Mouse (Mus musculus): ENCODE results near the gene Pik3cb. TPM values are rescaled to one million over a fixed set of nuclear protein-coding genes. Genes with fewer than 3 reads are reported as not detected.

The Pik3cb gene
- 2.3 TPM for polyA plus RNA-seq (2017; shearing (Covaris generic))

DNA sequence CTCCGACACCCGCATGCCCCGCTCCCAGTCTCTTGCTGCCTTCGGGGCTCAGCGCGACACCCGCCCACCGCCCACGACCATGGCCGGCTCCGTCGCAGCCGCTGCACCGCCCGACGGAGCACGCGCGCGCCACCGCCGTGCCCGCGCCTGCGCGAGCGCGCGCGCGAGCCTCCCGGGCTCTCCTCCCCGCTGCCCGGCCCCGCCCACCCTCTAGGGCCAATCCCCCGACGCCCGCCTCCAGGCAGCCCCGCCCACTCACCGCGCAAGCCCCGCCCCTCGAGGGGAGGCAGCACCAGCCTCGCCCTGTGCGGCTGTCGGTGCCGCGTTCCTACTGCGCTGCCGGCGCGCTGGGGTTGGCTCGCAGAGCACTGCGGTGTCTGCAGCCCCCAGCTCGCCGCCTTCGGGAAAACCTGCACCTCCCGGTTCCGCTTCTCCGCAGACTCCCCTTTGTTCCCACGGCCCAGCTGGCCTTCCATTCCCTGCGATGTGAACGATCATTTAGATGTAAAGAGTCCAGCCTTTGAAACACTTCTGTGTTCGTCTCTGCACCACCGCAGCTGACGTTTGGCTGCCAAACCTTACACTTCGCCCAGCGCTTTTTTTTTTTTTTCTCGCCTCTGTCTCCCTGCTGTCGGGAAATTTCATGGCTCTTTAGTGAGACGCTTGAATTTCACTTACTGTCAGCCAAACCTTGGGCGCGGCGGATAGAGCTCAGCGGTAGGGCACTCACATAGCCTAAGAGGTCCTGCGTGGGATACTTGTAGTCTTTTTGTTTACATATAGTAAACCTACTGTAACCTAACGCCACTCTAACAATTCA lies at the start of gene Pik3cb:
TSS of gene Pik3cb (minus strand) at position 559 of the 820 bp plus-strand sequence.

DNA sequence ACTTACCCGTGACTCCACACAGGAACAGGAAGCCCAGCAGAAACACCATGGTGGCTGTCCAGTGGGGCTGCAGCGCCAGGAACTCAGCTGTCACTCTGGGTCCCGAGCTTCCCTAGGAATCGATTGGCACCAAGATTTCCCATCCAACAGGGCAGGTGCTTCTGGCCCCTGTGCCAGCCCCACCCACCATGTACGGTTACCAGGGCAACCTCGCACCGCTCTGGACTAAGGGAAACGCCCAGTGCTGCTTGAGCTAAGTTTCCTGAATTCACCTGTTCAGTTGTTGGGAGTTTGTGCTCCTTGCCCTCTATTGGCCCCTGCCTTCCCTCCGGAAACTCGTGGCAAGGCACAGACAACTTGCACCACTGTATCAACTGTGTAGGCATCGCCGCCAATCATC lies 104.8 kb downstream of the Pik3cb start, which contains the start of gene Gm1123:
TSS of gene Gm1123 (minus strand) at position 141 of the 400 bp plus-strand sequence.

Other genes with a start within 250 kb of the Pik3cb start
- not detected for gene 7420426K07Rik, start 237.5 kb downstream of the Pik3cb start, polyA plus RNA-seq (2017; shearing (Covaris generic))
- not detected for gene Foxl2, start 185.3 kb downstream of the Pik3cb start, polyA plus RNA-seq (2017; shearing (Covaris generic))
- gene Faim, start 154.2 kb downstream of the Pik3cb start, polyA plus RNA-seq (2017; shearing (Covaris generic)) = 82.1 TPM
- 1.2 TPM for gene Gm1123, start 104.9 kb downstream of the Pik3cb start, polyA plus RNA-seq (2017; shearing (Covaris generic))
- not detected for gene Faiml, start 96.6 kb upstream of the Pik3cb start, polyA plus RNA-seq (2017; shearing (Covaris generic))
- gene Cep70, start 102.7 kb upstream of the Pik3cb start, polyA plus RNA-seq (2017; shearing (Covaris generic)) = 17.3 TPM
- not detected for gene Esyt3, start 217.9 kb upstream of the Pik3cb start, polyA plus RNA-seq (2017; shearing (Covaris generic))